Mouse (Mus musculus): ENCODE data around the gene Neurl4. TPM values are rescaled to one million over a fixed set of nuclear protein-coding genes. Genes with fewer than 3 reads are reported as not detected.
"Not testable (repeated sequence)": the region's sequence is repeated elsewhere in the genome, so short reads cannot be mapped to it uniquely, and the experiment has no call there.

Neurl4 gene
- total RNA-seq, 2 experiments from 2014 or later = 40.2 to 47.4 TPM

DNA sequence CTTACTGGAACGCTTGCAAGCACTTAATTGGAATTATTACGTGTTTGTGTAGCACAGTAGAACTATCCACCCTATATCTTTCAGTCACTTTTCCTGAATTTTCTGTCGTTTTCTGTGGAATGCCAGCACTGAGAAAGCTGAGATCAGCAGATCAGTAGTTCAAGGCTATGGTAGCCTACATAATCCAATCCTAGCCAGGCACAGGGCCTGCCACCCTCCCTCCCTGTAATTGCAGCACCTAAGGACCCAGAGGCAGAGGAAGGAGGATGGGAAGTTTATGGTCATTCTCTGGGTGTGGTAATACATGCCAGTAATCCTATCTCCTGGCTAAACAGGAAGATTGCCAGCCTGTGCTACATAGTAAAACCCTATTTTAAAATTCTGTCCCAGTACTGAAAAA is 21.9 kb downstream of the Neurl4 start:
- DNase-seq = no peak
- intact Hi-C loops (cut with DNase I) = no loop called here

- DNase-seq = no peak
- intact Hi-C loops (cut with DNase I) = no loop called here
These were observed 26.6 kb downstream of the Neurl4 start for GRCm38 (mm10) chr11:69927501-69927900.

DNA sequence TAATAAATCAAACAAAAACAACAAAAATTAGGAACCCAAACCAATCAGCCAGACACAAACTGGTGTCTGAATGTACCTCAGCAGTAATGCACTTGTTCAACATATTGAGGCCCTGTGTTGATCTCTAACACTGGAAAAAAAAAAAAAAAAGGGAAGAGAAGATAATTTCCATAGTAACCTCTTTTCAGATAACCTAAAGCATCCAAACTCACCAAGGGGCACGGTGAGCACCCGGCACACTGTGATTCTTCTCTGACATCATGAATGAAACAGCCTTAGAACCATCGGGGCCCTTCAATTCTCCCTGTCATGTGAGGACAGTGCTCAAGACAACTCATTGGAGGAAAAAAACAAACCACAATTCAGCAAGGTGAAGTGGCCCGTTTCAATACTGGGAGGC is 28.8 kb downstream of the Neurl4 start:
- intact Hi-C loops (cut with DNase I) = loop anchor here (10.0 kb wide), 1 partner anchor 285 kb away; the partner anchor contains the start of gene Slc16a11
- no peak for DNase-seq

- intact Hi-C loops (cut with DNase I) = loop anchor here (10.0 kb wide), 1 partner anchor 285 kb away; the partner anchor contains the start of gene Slc16a11
- DNase-seq = not testable (repeated sequence)
These were observed 29.3 kb downstream of the Neurl4 start for GRCm38 (mm10) chr11:69930176-69930575.

DNA sequence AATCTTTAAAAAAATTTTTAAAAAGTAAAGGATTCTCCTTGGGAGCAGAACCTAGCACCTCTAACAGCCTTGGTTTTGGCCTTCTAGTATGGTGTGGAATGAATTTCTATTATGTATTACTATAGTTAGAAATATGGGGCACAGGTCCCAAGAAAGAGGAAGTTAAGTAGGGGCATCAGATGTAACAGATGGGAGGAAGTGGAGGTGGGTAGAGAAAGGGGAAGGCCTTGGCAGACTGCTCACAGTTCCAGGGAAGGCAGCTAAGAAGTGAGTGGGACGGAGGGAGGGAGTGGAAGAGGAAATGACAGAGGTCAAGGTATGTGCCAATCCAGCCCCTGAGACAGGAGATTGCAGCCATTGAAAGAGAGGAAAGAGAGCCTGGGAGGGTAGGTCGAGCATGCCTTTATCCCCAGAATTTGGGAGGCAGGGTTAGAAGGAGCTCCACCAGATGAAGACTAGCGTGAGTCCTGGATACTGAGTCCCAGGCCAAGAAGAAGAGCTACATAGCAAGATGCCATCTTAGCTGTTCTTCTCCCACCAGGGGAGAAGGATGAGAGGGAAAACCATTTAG is 30.2 kb downstream of the Neurl4 start:
- intact Hi-C loops (cut with DNase I) = loop anchor here (10.0 kb wide), 1 partner anchor 284 kb away; the partner anchor contains the start of gene Slc16a11
- DNase-seq = no peak

- DNase-seq = no peak
- intact Hi-C loops (cut with DNase I) = loop anchor here (10.0 kb wide), 1 partner anchor 283 kb away; the partner anchor contains the start of gene Slc16a11
These were observed 30.9 kb downstream of the Neurl4 start for GRCm38 (mm10) chr11:69931769-69932168.

DNA sequence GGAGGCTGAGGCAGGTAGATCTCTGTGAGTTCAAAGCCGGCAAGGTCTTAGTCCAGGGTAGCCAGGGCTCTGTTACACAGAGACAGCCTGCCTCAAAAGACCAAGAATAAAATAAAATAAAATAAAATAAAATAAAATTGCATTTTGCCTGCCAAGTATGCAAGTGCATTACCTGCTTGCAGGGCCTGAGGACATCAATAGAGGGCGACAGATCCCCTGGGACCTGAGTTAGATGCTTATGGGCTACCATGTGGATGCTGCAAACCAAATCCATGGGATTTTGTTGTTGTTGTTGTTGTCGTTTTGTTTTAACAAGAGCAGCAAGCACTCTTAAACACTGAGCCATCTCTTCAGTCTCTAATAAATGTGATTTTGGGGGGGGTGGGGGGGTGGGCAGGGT is 31.4 kb downstream of the Neurl4 start:
- no peak for DNase-seq
- intact Hi-C loops (cut with DNase I) = loop anchor here (10.0 kb wide), 1 partner anchor 283 kb away; the partner anchor contains the start of gene Slc16a11

DNA sequence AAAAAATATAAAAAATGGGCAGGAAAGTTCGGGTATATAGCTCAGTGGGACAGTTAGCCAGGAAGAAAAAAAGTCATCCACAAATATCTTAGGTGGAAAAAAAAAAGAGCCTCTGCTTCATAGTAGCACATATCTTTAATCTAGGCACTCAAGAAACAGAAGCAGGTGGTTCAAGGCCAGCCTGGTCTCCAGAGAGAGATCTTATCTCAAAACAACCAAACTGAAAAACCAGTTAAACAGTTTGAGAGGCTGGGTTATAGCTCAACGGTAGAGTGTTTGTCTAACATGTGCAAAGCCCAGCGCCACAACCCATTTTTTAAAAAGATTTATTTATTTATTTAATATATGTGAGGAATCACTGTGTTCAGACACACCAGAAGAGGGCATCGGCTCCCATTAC is 32.2 kb downstream of the Neurl4 start:
- intact Hi-C loops (cut with DNase I) = loop anchor here (10.0 kb wide), 1 partner anchor 282 kb away; the partner anchor contains the start of gene Slc16a11
- DNase-seq = no peak

DNA sequence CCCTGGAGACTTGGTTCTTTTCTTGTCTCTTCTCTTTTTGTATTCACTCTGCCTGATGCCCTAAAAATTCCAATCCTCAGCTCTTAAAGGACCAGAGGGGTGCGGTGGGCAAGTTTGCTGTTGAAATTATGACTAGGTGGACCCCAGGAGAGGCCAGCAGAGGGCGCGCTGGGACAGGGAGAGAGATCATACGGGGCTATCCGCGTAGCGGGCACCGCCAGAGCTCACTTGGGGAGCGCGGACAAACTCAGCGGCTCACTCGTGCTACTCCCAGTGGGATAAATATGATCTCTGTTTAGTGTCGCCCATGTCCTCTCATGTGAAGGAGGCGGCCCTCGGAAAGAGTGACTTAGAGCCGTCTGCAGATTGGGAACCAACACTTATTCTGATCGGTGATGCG is 33.3 kb downstream of the Neurl4 start:
- intact Hi-C loops (cut with DNase I) = loop anchor here (1.0 to 10.0 kb wide), 3 partner anchors 15 to 281 kb away; partner anchors contain the start of genes Acadvl and Slc16a11
- peak; percentile 95 to 98 for DNase-seq

GRCm38 (mm10) chr11:69934681-69935080 is 33.8 kb downstream of the Neurl4 start:
- no peak for DNase-seq
- intact Hi-C loops (cut with DNase I) = loop anchor here (1.0 to 10.0 kb wide), 3 partner anchors 15 to 280 kb away; partner anchors contain the start of genes Acadvl and Slc16a11

- DNase-seq = peak; percentile 82 to 85
- intact Hi-C loops (cut with DNase I) = loop anchor here (2.0 to 10.0 kb wide), 2 partner anchors 79 to 279 kb away; partner anchors contain the start of genes Acadvl and Slc16a11
These were observed 34.4 kb downstream of the Neurl4 start, which contains the start of gene Ybx2 for GRCm38 (mm10) chr11:69935137-69935879. Ybx2 (plus strand) TSS chr11:69935796.

DNA sequence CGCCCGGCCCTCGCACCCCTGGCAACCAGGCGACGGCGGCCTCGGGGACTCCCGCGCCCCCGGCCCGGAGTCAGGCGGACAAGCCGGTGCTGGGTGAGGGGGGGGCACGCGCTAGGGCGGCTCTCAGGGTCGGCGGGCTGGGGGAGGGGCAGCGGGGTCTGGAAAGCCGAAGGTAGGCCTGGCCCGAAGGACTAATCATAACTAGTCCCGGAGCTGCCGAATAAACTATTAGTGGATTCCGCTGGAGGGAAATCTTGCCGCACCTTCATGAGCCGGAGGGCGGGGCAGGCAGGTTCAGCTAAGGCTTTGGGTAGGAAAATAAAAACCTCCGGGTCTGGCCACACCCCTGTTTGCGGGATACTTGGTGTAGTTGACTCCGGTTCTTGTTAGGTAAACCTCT is 35.3 kb downstream of the Neurl4 start:
- intact Hi-C loops (cut with DNase I) = loop anchor here (10.0 kb wide), 1 partner anchor 279 kb away; the partner anchor contains the start of gene Slc16a11
- no peak for DNase-seq

GRCm38 (mm10) chr11:69936714-69937347 is 36.0 kb downstream of the Neurl4 start:
- intact Hi-C loops (cut with DNase I) = loop anchor here (1.0 to 10.0 kb wide), 2 partner anchors 9 to 278 kb away; partner anchors contain the start of gene Slc16a11
- no peak for DNase-seq

DNA sequence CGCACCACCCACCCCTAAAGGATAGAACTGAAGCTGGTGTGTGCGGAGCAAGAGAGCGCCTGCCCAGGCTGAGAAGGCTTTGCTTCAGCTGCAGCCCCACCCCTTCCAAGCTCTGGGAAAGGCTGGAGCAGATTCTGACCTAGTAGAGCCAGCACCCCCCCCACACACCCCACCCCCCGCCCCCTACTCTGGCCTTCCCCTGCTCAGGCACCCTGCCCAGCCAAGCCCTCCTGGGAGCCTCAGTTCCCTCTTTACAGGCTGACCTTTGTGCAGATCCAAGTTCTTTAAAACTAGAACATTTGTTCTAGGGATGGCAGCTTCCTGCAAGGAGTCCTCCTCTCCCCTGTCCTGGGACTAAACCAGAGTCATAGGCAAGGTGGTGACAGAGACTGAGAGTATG is 36.5 kb downstream of the Neurl4 start:
- intact Hi-C loops (cut with DNase I) = loop anchor here (1.0 to 10.0 kb wide), 2 partner anchors 9 to 277 kb away; partner anchors contain the start of gene Slc16a11
- peak; percentile 65 to 69 for DNase-seq

DNA sequence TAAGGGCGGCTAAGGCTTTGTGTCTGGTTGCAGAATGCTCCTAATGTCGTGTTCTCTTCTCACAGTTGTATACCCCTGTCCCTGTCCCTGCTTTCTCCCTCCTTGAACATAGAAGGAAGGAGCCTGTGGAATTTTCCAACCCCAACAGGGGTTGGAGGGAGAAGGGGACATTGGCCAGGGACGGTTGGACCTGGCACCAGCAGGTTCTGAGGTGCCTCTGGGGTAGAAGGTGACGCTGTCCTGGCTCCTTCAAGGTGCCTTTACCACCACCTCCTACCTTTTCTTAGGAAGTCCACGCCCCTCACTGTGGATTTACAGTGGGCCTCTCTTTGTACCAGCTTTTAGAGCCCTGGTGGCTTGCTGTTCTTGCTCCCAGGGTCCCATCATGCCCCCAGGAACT is 37.0 kb downstream of the Neurl4 start:
- DNase-seq = peak in 1 of 2 experiments; percentile 24
- intact Hi-C loops (cut with DNase I) = loop anchor here (1.0 to 10.0 kb wide), 2 partner anchors 8 to 277 kb away; partner anchors contain the start of gene Slc16a11

DNA sequence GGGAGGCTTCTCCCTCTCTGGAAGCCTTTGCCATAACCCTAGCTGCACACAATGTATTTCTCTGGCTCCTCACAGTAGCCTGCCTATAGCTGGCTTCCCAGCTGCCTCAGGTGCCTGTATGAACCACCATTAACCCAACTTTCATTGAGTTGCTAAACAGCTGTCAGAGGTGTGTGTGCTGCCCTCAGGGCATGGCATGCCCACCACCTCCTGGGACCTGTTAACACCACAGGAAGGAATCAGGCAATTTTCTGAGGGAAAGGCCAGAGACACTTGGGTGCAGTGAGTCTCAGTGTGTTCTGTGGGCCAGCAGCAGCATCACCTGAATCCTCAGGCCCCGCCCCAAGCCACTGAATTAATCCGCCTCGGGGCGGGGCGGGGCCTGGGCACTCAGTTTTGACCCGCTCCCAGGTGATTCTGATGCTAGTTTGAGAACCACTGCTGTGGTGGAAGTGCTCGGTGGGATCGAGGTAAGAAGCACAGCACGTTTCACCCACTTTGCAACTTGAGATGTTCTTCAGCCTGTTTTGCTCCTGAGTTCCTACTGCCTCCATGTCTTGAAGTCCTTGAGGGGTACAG is 37.6 kb downstream of the Neurl4 start:
- intact Hi-C loops (cut with DNase I) = loop anchor here (10.0 kb wide), 1 partner anchor 276 kb away; the partner anchor contains the start of gene Slc16a11
- DNase-seq = no peak

GRCm38 (mm10) chr11:69939181-69939580 is 38.3 kb downstream of the Neurl4 start:
- peak in 1 of 2 experiments; percentile 22 for DNase-seq
- intact Hi-C loops (cut with DNase I) = loop anchor here (10.0 kb wide), 1 partner anchor 276 kb away; the partner anchor contains the start of gene Slc16a11

GRCm38 (mm10) chr11:69939731-69940130 is 38.9 kb downstream of the Neurl4 start:
- DNase-seq = no peak
- intact Hi-C loops (cut with DNase I) = loop anchor here (10.0 kb wide), 1 partner anchor 275 kb away; the partner anchor contains the start of gene Slc16a11

DNA sequence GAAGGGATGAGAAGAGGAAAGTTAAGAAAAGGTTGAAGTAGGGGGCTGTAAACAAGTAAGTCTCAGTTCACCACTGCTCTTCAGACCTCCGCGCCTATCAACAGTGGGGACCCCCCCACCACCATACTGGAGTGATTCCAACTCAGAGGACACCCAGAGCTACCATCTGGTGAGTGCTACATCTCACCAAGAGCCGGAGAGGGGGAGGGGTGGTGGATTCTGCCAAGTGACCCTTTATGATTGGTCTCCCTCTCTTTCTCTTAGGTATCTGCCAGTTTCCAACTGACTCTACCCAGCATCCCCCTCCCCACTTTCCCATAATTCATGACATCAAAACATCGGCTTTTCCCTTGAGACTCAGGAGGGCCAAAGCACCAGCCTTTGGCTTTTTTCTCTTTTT is 40.1 kb downstream of the Neurl4 start:
- intact Hi-C loops (cut with DNase I) = no loop called here
- no peak for DNase-seq

DNA sequence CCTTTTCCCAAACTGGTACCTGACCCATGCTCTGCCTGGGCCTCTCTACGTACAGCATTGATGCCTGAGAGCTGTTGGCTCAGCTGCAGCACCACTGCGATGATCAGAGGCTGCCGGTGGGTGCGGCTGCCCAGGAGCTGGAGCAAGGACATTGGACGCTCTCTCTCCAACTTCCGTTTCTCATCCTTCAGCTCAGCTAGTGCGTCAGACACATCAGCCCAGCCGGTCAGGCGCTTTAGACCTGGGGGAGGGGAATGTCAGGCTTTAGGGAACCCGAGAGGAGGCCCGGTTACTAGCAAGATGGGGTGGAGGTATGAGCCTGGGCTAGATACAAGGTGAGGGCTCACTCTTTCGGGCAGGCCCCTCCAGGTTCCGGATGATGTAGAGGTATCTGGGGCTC is 44.3 kb downstream of the Neurl4 start:
- intact Hi-C loops (cut with DNase I) = no loop called here

More for the DNA sequence above, 44.3 kb downstream of the Neurl4 start:
- DNase-seq = no peak

Measured in heart, postnatal 36 days (tissue).